ENCODE assay signal across 9 mouse cellular contexts in genomic region chr9:51441773-51442381, GRCm38 (mm10).
DNase-seq lines count a peak whose midpoint lies in the region; ATAC-seq and TF ChIP-seq lines count a peak whose summit lies in the region.
"Had no signal": no experiment of that assay in that cellular context is flagged by ENCODE, and none has a peak within 500 bp of the region (broad histone marks: within the 10 kb centered on the region; RNA-seq: fewer than 3 reads in every experiment).

No protein-coding gene starts in this region.

- H3K27ac ChIP-seq in hindbrain, embryonic 15.5 days (replicated peaks): peak overlapping the region; percentile 68
- H3K27ac ChIP-seq in midbrain, embryonic 14.5 days (replicated peaks; ENCODE audit: low read depth, low read length): peak overlapping the region; percentile 60
- no peak overlapping the region for H3K27ac ChIP-seq in cerebellum, adult 2 months (ENCODE audit: insufficient read depth, low read length)
- H3K27ac ChIP-seq: heart, embryonic 13.5 days had no signal

- H3K9me3 ChIP-seq in hindbrain, embryonic 15.5 days: no peaks in the 10 kb centered on the region
- no peaks in the 10 kb centered on the region for H3K9me3 ChIP-seq in midbrain, embryonic 14.5 days (ENCODE audit: control insufficient read depth, low read length)
- H3K9me3 ChIP-seq: heart, embryonic 13.5 days had no signal

- H3K27me3 ChIP-seq in hindbrain, embryonic 15.5 days: no peaks in the 10 kb centered on the region
- no peaks in the 10 kb centered on the region for H3K27me3 ChIP-seq in midbrain, embryonic 14.5 days (ENCODE audit: control insufficient read depth, insufficient read depth, low read length)
- no peaks in the 10 kb centered on the region for H3K27me3 ChIP-seq in cerebellum, adult 2 months (ENCODE audit: control insufficient read depth, insufficient read depth, low read length)
- H3K27me3 ChIP-seq: heart, embryonic 13.5 days had no signal

- peak overlapping the region; percentile 33 for H3K4me2 ChIP-seq in hindbrain, embryonic 15.5 days
- peak overlapping the region; percentile 10; the same call in 1 of the 2 replicates for H3K4me2 ChIP-seq in midbrain, embryonic 14.5 days (ENCODE audit: low read length)
- H3K4me2 ChIP-seq: heart, embryonic 13.5 days had no signal

- H3K4me1 ChIP-seq in hindbrain, embryonic 15.5 days (replicated peaks): peaks cover 14% of the 10 kb centered on the region
- H3K4me1 ChIP-seq in midbrain, embryonic 14.5 days (ENCODE audit: control insufficient read depth, insufficient read depth, low read length): no peaks in the 10 kb centered on the region
- no peaks in the 10 kb centered on the region for H3K4me1 ChIP-seq in cerebellum, adult 2 months (ENCODE audit: control insufficient read depth, insufficient read depth, low read length)
- H3K4me1 ChIP-seq: heart, embryonic 13.5 days had no signal

- H3K36me3 ChIP-seq in hindbrain, embryonic 15.5 days: no peaks in the 10 kb centered on the region
- H3K36me3 ChIP-seq in midbrain, embryonic 14.5 days (ENCODE audit: control insufficient read depth, insufficient read depth, low read length): no peaks in the 10 kb centered on the region
- H3K36me3 ChIP-seq: heart, embryonic 13.5 days had no signal

- ATAC-seq in hindbrain, embryonic 15.5 days (ENCODE audit: low FRiP score, low read depth): peak; percentile 92
- no peak for ATAC-seq in midbrain, embryonic 14.5 days (ENCODE audit: low FRiP score, low TSS enrichment)

- DNase-seq in Muller cell, postnatal 12 days (ENCODE audit: inconsistent ontology term): peak; percentile 37
- DNase-seq in brain, embryonic 14.5 days (ENCODE audit: low read depth): peak; percentile 84
- peak; percentile 70 for DNase-seq in midbrain, embryonic 14.5 days
- no peak for DNase-seq in cerebellum, adult 11-12 months
- DNase-seq in yolk sac, embryonic 10.5 days (ENCODE audit: low spot score): no peak
- no peak for DNase-seq in cerebellum, adult 2 months
- no peak for DNase-seq in adrenal gland, adult (ENCODE audit: inconsistent age in 2 of 2, low spot score in 1 of 2)

- TF ChIP-seq CTCF in brain, embryonic 14.5 days (IDR thresholded peaks at IDR 0.05; ENCODE audit: borderline replicate concordance, extremely low read depth, insufficient read depth, insufficient read length): no peak
- TF ChIP-seq CTCF in cerebellum, adult 2 months (IDR thresholded peaks at IDR 0.05; ENCODE audit: borderline replicate concordance, insufficient read depth, low read depth, low read length): no peak

- WGBS in hindbrain, embryonic 15.5 days: 5% methylated on average over 5 of the region's 5 CpGs
- 7% methylated on average over 5 of the region's 5 CpGs for WGBS in midbrain, embryonic 14.5 days
- 11% methylated on average over 5 of the region's 5 CpGs for WGBS in cerebellum, adult 2 months

- no peak overlapping the region for H3K9ac ChIP-seq in hindbrain, embryonic 15.5 days
- no peak overlapping the region; the same call in 1 of the 2 replicates for H3K9ac ChIP-seq in midbrain, embryonic 14.5 days (replicated peaks; ENCODE audit: low read length)
- H3K9ac ChIP-seq: heart, embryonic 13.5 days had no signal

- no peak for TF ChIP-seq POLR2A in brain, embryonic 14.5 days (IDR thresholded peaks at IDR 0.05; ENCODE audit: borderline replicate concordance, extremely low read depth, insufficient read depth, insufficient read length, poor library complexity, severe bottlenecking)
- no peak for TF ChIP-seq POLR2A in cerebellum, adult 2 months (IDR thresholded peaks at IDR 0.05; ENCODE audit: borderline replicate concordance, insufficient read depth, low read length)

- no peak overlapping the region for H3K4me3 ChIP-seq in hindbrain, embryonic 15.5 days
- H3K4me3 ChIP-seq in midbrain, embryonic 14.5 days (replicated peaks; ENCODE audit: low read depth, low read length): no peak overlapping the region
- no peak overlapping the region for H3K4me3 ChIP-seq in cerebellum, adult 2 months (replicated peaks; ENCODE audit: insufficient read depth, low read depth, low read length)
- H3K4me3 ChIP-seq: heart, embryonic 13.5 days had no signal

Comparison
In these comparisons a context has a peak if more than half of its experiments do, and no peak if none do; other contexts are left out.
1. DNase-seq: peak in Muller cell, postnatal 12 days (single experiment), brain, embryonic 14.5 days (single experiment) and midbrain, embryonic 14.5 days (single experiment); none in cerebellum, adult 11-12 months (single experiment), yolk sac, embryonic 10.5 days (single experiment), cerebellum, adult 2 months (0 of 2) and adrenal gland, adult (0 of 2).